Mouse (Mus musculus): ENCODE measurements around the gene Cldn7. TPM values are rescaled to one million over a fixed set of nuclear protein-coding genes. Genes with fewer than 3 reads are reported as not detected.
A peak's percentile ranks its signal among the peaks of the same experiment; 100 is the strongest.
"Not testable (repeated sequence)": the region's sequence is repeated elsewhere in the genome, so short reads cannot be mapped to it uniquely, and the experiment has no call there.

Cldn7 gene
- polyA plus RNA-seq, 1 experiment from 2014 or later, result 11.7 TPM

DNA sequence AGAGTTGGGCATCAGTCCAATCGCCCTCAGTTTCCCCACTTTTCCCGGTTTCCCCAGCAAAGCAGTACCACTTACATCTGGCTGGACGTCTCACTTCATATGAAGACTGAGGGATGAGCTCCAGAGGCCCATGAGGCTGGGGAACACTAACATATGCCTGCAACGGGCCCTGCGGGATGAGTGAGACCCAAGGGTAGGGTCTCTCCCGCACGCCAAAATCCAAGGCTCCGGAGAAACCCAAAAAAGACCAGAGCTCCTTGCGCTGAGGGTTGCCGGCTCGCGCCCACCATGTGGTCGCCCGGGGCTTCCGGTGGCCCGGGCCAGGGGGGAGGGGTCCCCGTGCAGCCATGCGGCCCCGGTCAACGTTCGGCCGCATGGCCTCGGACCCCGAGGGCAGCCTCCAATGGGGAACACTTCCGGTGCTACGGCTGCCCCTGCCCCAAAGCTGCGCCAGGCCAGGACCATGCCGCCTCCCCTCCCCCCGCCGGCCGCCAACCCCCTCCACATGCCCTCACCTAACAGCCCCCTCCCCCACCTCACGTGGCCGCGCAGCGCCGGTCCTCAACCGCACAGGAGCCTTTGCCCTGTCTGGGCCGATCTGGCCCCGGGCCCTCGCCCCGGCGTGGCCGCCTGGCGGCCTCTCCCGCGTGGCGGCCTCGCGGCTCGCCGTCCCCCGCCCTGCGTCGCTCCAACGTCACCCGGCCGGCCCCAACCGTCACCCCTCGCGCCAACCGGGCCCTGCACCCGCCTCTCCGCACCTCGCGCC lies 44.1 kb upstream of the Cldn7 start:
- H3K27me3 ChIP-seq (ENCODE audit: control insufficient read depth, insufficient read depth, low read depth, low read length), result no peaks in the 10 kb centered on the region
- H3K9me3 ChIP-seq (replicated peaks; ENCODE audit: control insufficient read depth, low read length), result no peaks in the 10 kb centered on the region
- H3K27ac ChIP-seq (ENCODE audit: low read length), result peak overlapping the region; percentile 99
- peaks cover 60% of the 10 kb centered on the region for H3K4me1 ChIP-seq (ENCODE audit: control insufficient read depth, low read depth, low read length)
- H3K4me3 ChIP-seq (ENCODE audit: low read depth, low read length), result peak overlapping the region; percentile 96
- peak; percentile 7 for ATAC-seq (ENCODE audit: low read depth)
- peak overlapping the region; percentile 90 for H3K4me2 ChIP-seq (ENCODE audit: low read depth, low read length)
- under 1% methylated on average over 47 of the region's 65 CpGs for WGBS (ENCODE audit: insufficient replicate concordance)
- H3K9ac ChIP-seq (ENCODE audit: low read depth, low read length), result peak overlapping the region; percentile 98
- H3K36me3 ChIP-seq (ENCODE audit: control insufficient read depth, insufficient read depth), result peaks cover 33% of the 10 kb centered on the region

DNA sequence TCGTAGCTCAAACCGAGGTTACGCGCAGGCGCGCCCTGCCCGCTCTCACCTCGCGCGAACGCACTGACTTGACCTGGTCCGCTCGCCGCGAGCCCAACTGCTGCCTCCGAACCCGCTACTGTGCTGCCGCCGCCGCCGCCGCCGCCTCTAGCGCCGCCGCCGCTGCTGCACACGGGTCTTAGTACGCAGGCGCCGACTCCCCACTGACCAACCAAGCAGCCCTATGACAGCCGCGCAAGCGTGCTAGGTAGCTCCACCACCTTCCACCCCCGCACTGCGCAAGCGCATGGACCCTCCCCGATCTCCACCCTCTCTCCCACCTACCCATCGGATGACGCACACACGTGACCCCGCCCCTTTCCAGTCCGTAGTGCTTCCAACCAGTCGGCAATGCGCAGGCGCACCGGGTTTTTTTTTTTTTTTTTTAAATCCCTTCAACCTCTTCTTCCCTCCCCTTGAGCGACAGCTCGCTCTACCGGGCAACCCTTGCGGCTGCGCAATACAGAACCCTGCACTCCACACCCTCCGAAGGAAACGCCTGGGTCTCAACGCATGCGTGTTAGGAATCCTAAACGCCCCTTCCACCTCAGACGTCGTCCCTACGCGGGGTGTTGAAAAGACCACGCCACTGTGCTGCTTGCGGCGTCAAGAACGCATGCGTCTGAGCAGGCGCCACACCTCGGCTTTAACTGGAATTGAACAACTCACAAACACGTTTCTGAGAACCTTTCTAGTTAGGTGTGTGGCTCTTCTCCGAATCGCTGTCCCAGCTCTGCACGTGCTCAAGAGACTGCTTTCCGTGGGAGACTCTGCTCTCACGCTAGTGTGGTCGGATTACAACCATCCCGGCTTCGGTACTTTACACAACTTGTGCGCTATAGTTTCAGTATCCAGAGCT lies 43.2 kb upstream of the Cldn7 start, which contains the start of gene Eif5a:
Eif5a (minus strand) TSS at position 845 of the 898 bp plus-strand sequence.
- peak; percentile 90 for ATAC-seq (ENCODE audit: low read depth)
- no peaks in the 10 kb centered on the region for H3K9me3 ChIP-seq (replicated peaks; ENCODE audit: control insufficient read depth, low read length)
- WGBS (ENCODE audit: insufficient replicate concordance), result under 1% methylated on average over 78 of the region's 78 CpGs

DNA sequence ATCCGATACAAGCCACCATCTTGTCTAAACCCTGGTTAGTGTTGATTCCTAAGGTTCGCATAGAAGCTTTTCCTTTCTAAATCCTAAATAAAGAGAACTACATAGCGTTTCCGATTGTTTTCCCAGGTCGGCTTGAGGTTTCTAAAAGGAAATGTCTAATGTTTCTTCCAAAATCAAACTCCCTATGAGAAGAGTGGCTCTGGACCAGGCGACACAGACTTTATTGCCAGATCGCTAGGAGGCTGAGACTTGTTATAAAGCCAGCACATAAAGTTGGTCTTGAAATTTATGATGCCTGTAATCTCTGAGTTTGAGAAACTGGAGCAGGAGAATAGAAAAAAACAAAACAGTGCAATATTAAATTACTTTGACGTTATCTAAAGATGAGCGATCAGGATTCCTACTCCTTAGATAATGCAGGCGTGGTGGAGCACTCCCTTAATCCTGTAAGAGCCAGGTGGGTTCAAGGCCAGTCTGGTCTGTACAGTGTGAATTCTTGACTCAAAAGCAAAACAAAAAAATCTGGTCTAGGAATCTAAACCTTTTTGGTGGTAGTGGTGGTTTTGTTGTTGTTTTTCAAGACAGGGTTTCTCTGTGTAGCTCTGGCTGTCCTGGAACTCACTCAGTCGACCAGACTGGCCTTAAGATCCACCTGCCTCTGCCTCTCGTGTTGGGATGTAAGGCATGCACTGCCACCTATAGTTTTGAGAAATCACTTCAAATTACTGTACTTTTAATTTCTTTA lies 42.4 kb upstream of the Cldn7 start:
- ATAC-seq (ENCODE audit: low read depth), result no peak
- Histone ChIP-seq H3K9me3 (replicated peaks; ENCODE audit: control insufficient read depth, low read length) (no peaks in the 10 kb centered on the region), H3K27ac (ENCODE audit: low read length) (peak overlapping the region; percentile 99), H3K4me1 (ENCODE audit: control insufficient read depth, low read depth, low read length) (peaks cover 43% of the 10 kb centered on the region), H3K27me3 (ENCODE audit: control insufficient read depth, insufficient read depth, low read depth, low read length) (no peaks in the 10 kb centered on the region), H3K4me3 (ENCODE audit: low read depth, low read length) (peak overlapping the region; percentile 96), H3K4me2 (ENCODE audit: low read depth, low read length) (peak overlapping the region; percentile 92), H3K9ac (ENCODE audit: low read depth, low read length) (peak overlapping the region; percentile 80), H3K36me3 (ENCODE audit: control insufficient read depth, insufficient read depth) (peaks cover 19% of the 10 kb centered on the region)
- 2% methylated on average over 12 of the region's 12 CpGs for WGBS (ENCODE audit: insufficient replicate concordance)

More for the DNA sequence above, 43.2 kb upstream of the Cldn7 start, which contains the start of gene Eif5a:
- Histone ChIP-seq H3K27me3 (ENCODE audit: control insufficient read depth, insufficient read depth, low read depth, low read length) (no peaks in the 10 kb centered on the region), H3K27ac (ENCODE audit: low read length) (peak within 1 kb of the TSS; percentile 99), H3K4me2 (ENCODE audit: low read depth, low read length) (peak within 1 kb of the TSS; percentile 92), H3K4me1 (ENCODE audit: control insufficient read depth, low read depth, low read length) (peaks cover 51% of the 10 kb centered on the region), H3K9ac (ENCODE audit: low read depth, low read length) (peak within 1 kb of the TSS; percentile 98), H3K4me3 (ENCODE audit: low read depth, low read length) (peak within 1 kb of the TSS; percentile 96), H3K36me3 (ENCODE audit: control insufficient read depth, insufficient read depth) (peaks cover 25% of the 10 kb centered on the region)

DNA sequence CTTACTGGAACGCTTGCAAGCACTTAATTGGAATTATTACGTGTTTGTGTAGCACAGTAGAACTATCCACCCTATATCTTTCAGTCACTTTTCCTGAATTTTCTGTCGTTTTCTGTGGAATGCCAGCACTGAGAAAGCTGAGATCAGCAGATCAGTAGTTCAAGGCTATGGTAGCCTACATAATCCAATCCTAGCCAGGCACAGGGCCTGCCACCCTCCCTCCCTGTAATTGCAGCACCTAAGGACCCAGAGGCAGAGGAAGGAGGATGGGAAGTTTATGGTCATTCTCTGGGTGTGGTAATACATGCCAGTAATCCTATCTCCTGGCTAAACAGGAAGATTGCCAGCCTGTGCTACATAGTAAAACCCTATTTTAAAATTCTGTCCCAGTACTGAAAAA lies 41.8 kb upstream of the Cldn7 start:
- Histone ChIP-seq H3K4me1 (ENCODE audit: control insufficient read depth, low read depth, low read length) (peaks cover 37% of the 10 kb centered on the region), H3K27me3 (ENCODE audit: control insufficient read depth, insufficient read depth, low read depth, low read length) (no peaks in the 10 kb centered on the region), H3K4me2 (ENCODE audit: low read depth, low read length) (peak overlapping the region; percentile 92), H3K27ac (ENCODE audit: low read length) (peak overlapping the region; percentile 99), H3K36me3 (ENCODE audit: control insufficient read depth, insufficient read depth) (peaks cover 13% of the 10 kb centered on the region), H3K9ac (ENCODE audit: low read depth, low read length) (peak overlapping the region; percentile 80), H3K9me3 (replicated peaks; ENCODE audit: control insufficient read depth, low read length) (no peaks in the 10 kb centered on the region), H3K4me3 (ENCODE audit: low read depth, low read length) (peak overlapping the region; percentile 96)
- 66% methylated on average over 3 of the region's 3 CpGs for WGBS (ENCODE audit: insufficient replicate concordance)
- no peak for ATAC-seq (ENCODE audit: low read depth)

DNA sequence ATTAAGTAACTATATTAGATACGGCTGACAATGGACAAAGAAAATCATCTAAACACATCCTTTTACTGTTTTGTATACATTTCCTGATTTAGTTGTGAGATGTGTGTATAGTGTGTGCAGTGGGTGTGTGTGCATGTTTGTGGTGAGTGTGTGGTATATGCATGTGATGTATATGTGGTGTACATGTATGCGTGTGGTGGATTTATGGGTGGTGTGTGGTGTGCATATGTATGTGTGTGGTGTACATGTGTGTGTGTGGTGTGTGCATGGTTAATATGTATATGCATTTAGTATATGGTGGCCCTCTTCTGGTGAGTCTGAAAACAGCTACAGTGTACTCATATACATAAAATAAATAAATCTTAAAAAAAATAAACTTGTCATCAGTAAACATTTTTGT lies 37.1 kb upstream of the Cldn7 start:
- H3K27ac ChIP-seq (ENCODE audit: low read length), result no peak overlapping the region

DNA sequence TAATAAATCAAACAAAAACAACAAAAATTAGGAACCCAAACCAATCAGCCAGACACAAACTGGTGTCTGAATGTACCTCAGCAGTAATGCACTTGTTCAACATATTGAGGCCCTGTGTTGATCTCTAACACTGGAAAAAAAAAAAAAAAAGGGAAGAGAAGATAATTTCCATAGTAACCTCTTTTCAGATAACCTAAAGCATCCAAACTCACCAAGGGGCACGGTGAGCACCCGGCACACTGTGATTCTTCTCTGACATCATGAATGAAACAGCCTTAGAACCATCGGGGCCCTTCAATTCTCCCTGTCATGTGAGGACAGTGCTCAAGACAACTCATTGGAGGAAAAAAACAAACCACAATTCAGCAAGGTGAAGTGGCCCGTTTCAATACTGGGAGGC lies 34.9 kb upstream of the Cldn7 start:
- ATAC-seq (ENCODE audit: low read depth), result no peak

More for the DNA sequence above, 37.1 kb upstream of the Cldn7 start:
- H3K4me1 ChIP-seq (ENCODE audit: control insufficient read depth, low read depth, low read length), result peaks cover 17% of the 10 kb centered on the region
- no peaks in the 10 kb centered on the region for H3K27me3 ChIP-seq (ENCODE audit: control insufficient read depth, insufficient read depth, low read depth, low read length)
- H3K9me3 ChIP-seq (replicated peaks; ENCODE audit: control insufficient read depth, low read length), result no peaks in the 10 kb centered on the region
- H3K4me3 ChIP-seq (ENCODE audit: low read depth, low read length), result no peak overlapping the region
- no peaks in the 10 kb centered on the region for H3K36me3 ChIP-seq (ENCODE audit: control insufficient read depth, insufficient read depth)
- no peak overlapping the region for H3K4me2 ChIP-seq (ENCODE audit: low read depth, low read length)
- ATAC-seq (ENCODE audit: low read depth), result no peak
- WGBS (ENCODE audit: insufficient replicate concordance), result 86% methylated on average over 2 of the region's 2 CpGs
- H3K9ac ChIP-seq (ENCODE audit: low read depth, low read length), result no peak overlapping the region

DNA sequence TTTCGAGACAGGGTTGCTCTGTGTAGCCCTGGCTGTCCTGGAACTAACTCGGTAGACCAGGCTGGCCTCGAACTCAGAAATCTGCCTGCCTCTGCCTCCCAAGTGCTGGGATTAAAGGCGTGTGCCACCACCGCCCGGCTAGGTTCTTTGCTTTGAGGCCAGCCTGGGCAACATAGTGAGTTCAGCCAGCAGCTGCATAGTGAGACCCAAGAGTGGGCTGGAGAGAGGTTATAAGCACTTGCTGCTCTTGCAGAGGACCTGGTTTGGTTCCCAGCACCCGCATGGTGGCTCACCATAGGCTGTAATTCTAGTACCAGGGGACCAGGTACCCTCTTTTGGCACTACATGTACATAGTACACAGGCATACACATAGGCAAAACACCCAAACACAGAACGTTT lies 34.4 kb upstream of the Cldn7 start:
- H3K4me3 ChIP-seq (ENCODE audit: low read depth, low read length); ATAC-seq (ENCODE audit: low read depth): not testable (repeated sequence)

More for the DNA sequence above, 34.9 kb upstream of the Cldn7 start:
- H3K27ac ChIP-seq (ENCODE audit: low read length), result no peak overlapping the region
- H3K9me3 ChIP-seq (replicated peaks; ENCODE audit: control insufficient read depth, low read length), result no peaks in the 10 kb centered on the region
- no peak overlapping the region for H3K4me3 ChIP-seq (ENCODE audit: low read depth, low read length)
- WGBS (ENCODE audit: insufficient replicate concordance), result 30% methylated on average over 4 of the region's 4 CpGs
- H3K36me3 ChIP-seq (ENCODE audit: control insufficient read depth, insufficient read depth), result no peaks in the 10 kb centered on the region
- H3K4me1 ChIP-seq (ENCODE audit: control insufficient read depth, low read depth, low read length), result peaks cover 7% of the 10 kb centered on the region
- H3K27me3 ChIP-seq (ENCODE audit: control insufficient read depth, insufficient read depth, low read depth, low read length), result peaks cover 5% of the 10 kb centered on the region
- no peak overlapping the region for H3K9ac ChIP-seq (ENCODE audit: low read depth, low read length)
- no peak overlapping the region for H3K4me2 ChIP-seq (ENCODE audit: low read depth, low read length)

DNA sequence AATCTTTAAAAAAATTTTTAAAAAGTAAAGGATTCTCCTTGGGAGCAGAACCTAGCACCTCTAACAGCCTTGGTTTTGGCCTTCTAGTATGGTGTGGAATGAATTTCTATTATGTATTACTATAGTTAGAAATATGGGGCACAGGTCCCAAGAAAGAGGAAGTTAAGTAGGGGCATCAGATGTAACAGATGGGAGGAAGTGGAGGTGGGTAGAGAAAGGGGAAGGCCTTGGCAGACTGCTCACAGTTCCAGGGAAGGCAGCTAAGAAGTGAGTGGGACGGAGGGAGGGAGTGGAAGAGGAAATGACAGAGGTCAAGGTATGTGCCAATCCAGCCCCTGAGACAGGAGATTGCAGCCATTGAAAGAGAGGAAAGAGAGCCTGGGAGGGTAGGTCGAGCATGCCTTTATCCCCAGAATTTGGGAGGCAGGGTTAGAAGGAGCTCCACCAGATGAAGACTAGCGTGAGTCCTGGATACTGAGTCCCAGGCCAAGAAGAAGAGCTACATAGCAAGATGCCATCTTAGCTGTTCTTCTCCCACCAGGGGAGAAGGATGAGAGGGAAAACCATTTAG lies 33.5 kb upstream of the Cldn7 start:
- Histone ChIP-seq H3K4me3 (ENCODE audit: low read depth, low read length) (no peak overlapping the region), H3K27ac (ENCODE audit: low read length) (peak overlapping the region; percentile 36; the same call in 1 of the 2 replicates), H3K36me3 (ENCODE audit: control insufficient read depth, insufficient read depth) (no peaks in the 10 kb centered on the region), H3K9me3 (replicated peaks; ENCODE audit: control insufficient read depth, low read length) (no peaks in the 10 kb centered on the region), H3K4me1 (ENCODE audit: control insufficient read depth, low read depth, low read length) (peaks cover 20% of the 10 kb centered on the region), H3K9ac (ENCODE audit: low read depth, low read length) (no peak overlapping the region), H3K4me2 (ENCODE audit: low read depth, low read length) (no peak overlapping the region), H3K27me3 (ENCODE audit: control insufficient read depth, insufficient read depth, low read depth, low read length) (peaks cover 19% of the 10 kb centered on the region)
- ATAC-seq (ENCODE audit: low read depth), result no peak
- 35% methylated on average over 3 of the region's 3 CpGs for WGBS (ENCODE audit: insufficient replicate concordance)

More for the DNA sequence above, 34.4 kb upstream of the Cldn7 start:
- not testable (repeated sequence) for H3K4me2 ChIP-seq (ENCODE audit: low read depth, low read length); H3K9me3 ChIP-seq (replicated peaks; ENCODE audit: control insufficient read depth, low read length); H3K27ac ChIP-seq (ENCODE audit: low read length); H3K27me3 ChIP-seq (ENCODE audit: control insufficient read depth, insufficient read depth, low read depth, low read length); H3K9ac ChIP-seq (ENCODE audit: low read depth, low read length); H3K36me3 ChIP-seq (ENCODE audit: control insufficient read depth, insufficient read depth)
- 78% methylated on average over 8 of the region's 8 CpGs for WGBS (ENCODE audit: insufficient replicate concordance)
- H3K4me1 ChIP-seq (ENCODE audit: control insufficient read depth, low read depth, low read length), result peaks cover 11% of the 10 kb centered on the region
